Mouse (Mus musculus) cortical plate, adult 2 months (tissue): ENCODE data around the gene Pip4k2b.

Source experiments
- CTCF ChIP-seq: fragments of 200-500 bp; IDR thresholded peaks from 2 replicates; pipeline ENCODE4 v1.5.1; 2011; ENCODE audit warnings: mild to moderate bottlenecking, control low read depth, low read length; ENCODE audit not compliant: insufficient read depth; ENCODE audit errors: extremely low read depth
- POLR2A ChIP-seq: fragments of 200-500 bp; IDR thresholded peaks from 2 replicates; pipeline ENCODE4 v1.6.1; 2011; ENCODE audit warnings: mild to moderate bottlenecking, low read length, control low read depth; ENCODE audit not compliant: insufficient read depth; ENCODE audit errors: extremely low read depth

GRCm38 (mm10) chr11:97677842-97678241 lies 66.7 kb downstream of the Pip4k2b start:
- no peak for TF ChIP-seq POLR2A
- TF ChIP-seq CTCF, result no peak
